Mouse (Mus musculus): ENCODE measurements around the gene Cdkal1. TPM values are rescaled to one million over a fixed set of nuclear protein-coding genes. Genes with fewer than 3 reads are reported as not detected.

The Cdkal1 gene
- total RNA-seq, 2 experiments from 2014 or later = 23.7 to 26.3 TPM

- DNase-seq (ENCODE audit: low spot score in 2 of 2) = peak; percentile 22 to 57
Measured at GRCm38 (mm10) chr13:29769647-29770436, 85.6 kb downstream of the Cdkal1 start.

GRCm38 (mm10) chr13:29768104-29768503, 87.4 kb downstream of the Cdkal1 start:
- DNase-seq (ENCODE audit: low spot score in 2 of 2) = no peak

- no peak for DNase-seq (ENCODE audit: low spot score in 2 of 2)
Measured at GRCm38 (mm10) chr13:29767587-29767986, 87.9 kb downstream of the Cdkal1 start.

- DNase-seq (ENCODE audit: low spot score in 2 of 2) = no peak
Measured at GRCm38 (mm10) chr13:29766377-29766776, 89.1 kb downstream of the Cdkal1 start.

- DNase-seq (ENCODE audit: low spot score in 2 of 2) = no peak
Measured at GRCm38 (mm10) chr13:29765296-29765695, 90.2 kb downstream of the Cdkal1 start.

- DNase-seq (ENCODE audit: low spot score in 2 of 2) = no peak
Measured at GRCm38 (mm10) chr13:29759691-29760467, 95.6 kb downstream of the Cdkal1 start.

- no peak for DNase-seq (ENCODE audit: low spot score in 2 of 2)
Measured at GRCm38 (mm10) chr13:29756052-29756451, 99.4 kb downstream of the Cdkal1 start.

- no peak for DNase-seq (ENCODE audit: low spot score in 2 of 2)
Measured at GRCm38 (mm10) chr13:29753254-29753653, 102.2 kb downstream of the Cdkal1 start.

- DNase-seq (ENCODE audit: low spot score in 2 of 2) = no peak
Measured at GRCm38 (mm10) chr13:29752061-29752460, 103.4 kb downstream of the Cdkal1 start.

GRCm38 (mm10) chr13:29751201-29751600, 104.3 kb downstream of the Cdkal1 start:
- DNase-seq (ENCODE audit: low spot score in 2 of 2) = no peak

GRCm38 (mm10) chr13:29747347-29747647, 108.2 kb downstream of the Cdkal1 start:
- DNase-seq (ENCODE audit: low spot score in 2 of 2) = no peak

GRCm38 (mm10) chr13:29746501-29747346, 108.8 kb downstream of the Cdkal1 start:
- DNase-seq (ENCODE audit: low spot score in 2 of 2) = no peak

- DNase-seq (ENCODE audit: low spot score in 2 of 2) = peak; percentile 17 to 46
Measured at GRCm38 (mm10) chr13:29745073-29745472, 110.4 kb downstream of the Cdkal1 start.

- DNase-seq (ENCODE audit: low spot score in 2 of 2) = no peak
Measured at GRCm38 (mm10) chr13:29744188-29744587, 111.3 kb downstream of the Cdkal1 start.

- no peak for DNase-seq (ENCODE audit: low spot score in 2 of 2)
Measured at GRCm38 (mm10) chr13:29743761-29744160, 111.7 kb downstream of the Cdkal1 start.

- DNase-seq (ENCODE audit: low spot score in 2 of 2) = peak in 1 of 2 experiments; percentile 8
Measured at GRCm38 (mm10) chr13:29737675-29738461, 117.6 kb downstream of the Cdkal1 start.

GRCm38 (mm10) chr13:29734496-29734895, 121.0 kb downstream of the Cdkal1 start:
- DNase-seq (ENCODE audit: low spot score in 2 of 2) = no peak

GRCm38 (mm10) chr13:29726154-29726825, 129.2 kb downstream of the Cdkal1 start:
- DNase-seq (ENCODE audit: low spot score in 2 of 2) = no peak

- no peak for DNase-seq (ENCODE audit: low spot score in 2 of 2)
Measured at GRCm38 (mm10) chr13:29724855-29725254, 130.6 kb downstream of the Cdkal1 start.

- DNase-seq (ENCODE audit: low spot score in 2 of 2) = no peak
Measured at GRCm38 (mm10) chr13:29723150-29723549, 132.3 kb downstream of the Cdkal1 start.
